Mouse (Mus musculus): ENCODE measurements around the gene Kpna2. TPM values are rescaled to one million over a fixed set of nuclear protein-coding genes. Genes with fewer than 3 reads are reported as not detected.

The Kpna2 gene
- polyA plus RNA-seq, 1 experiment from 2014 or later, result 501 TPM

DNA sequence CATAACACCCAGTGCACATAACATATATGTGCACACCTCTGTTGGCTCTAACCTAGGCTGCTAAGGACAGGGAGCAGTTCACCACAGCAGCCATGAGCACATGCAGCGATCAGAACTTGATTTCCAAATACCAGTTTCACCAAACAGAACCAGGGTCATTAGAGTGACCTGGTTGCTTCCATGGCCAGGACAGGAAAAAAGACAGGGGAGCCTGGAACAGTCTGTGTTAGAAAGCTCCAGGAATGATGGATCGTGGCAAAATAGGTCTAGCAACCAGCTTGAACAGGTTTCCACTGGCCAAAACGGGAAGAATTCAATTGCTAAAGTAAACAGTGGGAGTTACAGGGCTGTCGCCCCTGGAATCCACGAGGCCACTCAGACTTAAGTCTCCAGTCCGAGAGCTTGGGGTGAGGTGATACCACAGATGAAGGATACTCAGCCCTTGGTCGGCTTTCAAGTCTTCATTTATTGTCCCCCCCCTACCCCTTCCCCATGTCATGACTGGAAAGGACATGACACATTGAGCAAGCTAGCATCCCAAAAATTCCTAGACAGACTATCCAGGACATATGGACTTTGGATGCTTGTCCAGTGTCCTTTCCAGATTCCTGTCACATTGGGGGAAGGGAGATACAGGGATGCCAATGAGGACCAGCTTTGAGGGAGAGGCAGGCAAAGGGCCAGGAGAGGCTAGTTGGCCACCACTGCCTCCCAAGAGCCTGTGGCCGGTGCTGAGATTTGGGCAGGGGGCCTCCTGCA lies 23.7 kb downstream of the Kpna2 start:
- ATAC-seq (ENCODE audit: insufficient number of reproducible peaks, insufficient read depth, low FRiP score, low TSS enrichment, low read depth), result no peak
- Histone ChIP-seq H3K4me2 (no peak overlapping the region), H3K9me3 (no peaks in the 10 kb centered on the region), H3K4me3 (replicated peaks) (no peak overlapping the region), H3K36me3 (no peaks in the 10 kb centered on the region), H3K27me3 (no peaks in the 10 kb centered on the region), H3K4me1 (replicated peaks) (no peaks in the 10 kb centered on the region), H3K27ac (no peak overlapping the region), H3K9ac (replicated peaks) (no peak overlapping the region)
- WGBS, result 70% methylated on average over 8 of the region's 8 CpGs

DNA sequence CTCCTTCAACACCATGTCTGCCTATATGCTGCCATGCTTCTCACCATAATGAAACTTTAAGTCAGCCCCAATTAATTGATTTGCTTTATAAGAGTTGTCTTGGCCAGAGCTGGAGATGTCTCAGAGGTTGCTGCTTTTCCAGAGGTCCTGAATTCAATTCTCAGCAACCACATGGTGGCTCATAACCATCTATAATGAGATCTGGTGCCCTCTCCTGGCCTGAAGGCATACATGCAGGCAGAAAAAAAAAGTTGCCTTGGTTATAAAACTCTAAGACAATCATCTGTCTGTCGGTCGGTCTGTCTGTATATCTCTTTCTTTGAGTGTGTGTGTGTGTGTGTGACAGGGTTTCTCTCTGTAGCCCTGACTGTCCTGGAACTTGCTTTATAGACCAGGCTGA lies 24.9 kb downstream of the Kpna2 start:
- Histone ChIP-seq H3K36me3 (no peaks in the 10 kb centered on the region), H3K9ac (replicated peaks) (no peak overlapping the region), H3K27me3 (no peaks in the 10 kb centered on the region), H3K4me1 (replicated peaks) (no peaks in the 10 kb centered on the region), H3K27ac (no peak overlapping the region), H3K4me2 (no peak overlapping the region), H3K9me3 (no peaks in the 10 kb centered on the region), H3K4me3 (replicated peaks) (no peak overlapping the region)
- WGBS, result 85% methylated on average over 2 of the region's 2 CpGs
- no peak for ATAC-seq (ENCODE audit: insufficient number of reproducible peaks, insufficient read depth, low FRiP score, low TSS enrichment, low read depth)

DNA sequence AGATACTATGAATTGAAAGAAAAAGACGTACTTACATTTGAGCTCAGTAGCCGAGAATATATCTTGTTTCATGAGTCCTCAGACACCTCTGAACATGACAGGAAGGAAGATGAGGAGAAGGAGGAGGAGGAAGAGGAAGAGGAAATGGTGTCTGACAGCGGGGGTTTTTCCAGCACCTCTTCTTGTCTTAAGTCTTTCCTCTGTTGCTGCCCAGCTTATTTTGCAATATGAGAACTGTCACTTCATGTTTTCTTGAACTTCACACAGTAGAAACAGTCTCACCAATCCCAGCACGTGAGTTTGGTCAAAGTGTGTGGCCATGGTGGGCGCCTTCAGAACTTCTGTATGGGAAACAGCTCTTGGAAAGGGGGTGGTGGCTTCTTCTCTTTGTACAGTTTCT lies 26.3 kb downstream of the Kpna2 start:
- H3K36me3 ChIP-seq, result no peaks in the 10 kb centered on the region
- H3K9me3 ChIP-seq, result no peaks in the 10 kb centered on the region
- ATAC-seq (ENCODE audit: insufficient number of reproducible peaks, insufficient read depth, low FRiP score, low TSS enrichment, low read depth), result no peak
- WGBS, result 85% methylated on average over 5 of the region's 5 CpGs
- H3K27me3 ChIP-seq, result no peaks in the 10 kb centered on the region
- H3K27ac ChIP-seq, result no peak overlapping the region
- H3K4me1 ChIP-seq (replicated peaks), result no peaks in the 10 kb centered on the region
- no peak overlapping the region for H3K4me2 ChIP-seq
- H3K4me3 ChIP-seq (replicated peaks), result no peak overlapping the region
- no peak overlapping the region for H3K9ac ChIP-seq (replicated peaks)

DNA sequence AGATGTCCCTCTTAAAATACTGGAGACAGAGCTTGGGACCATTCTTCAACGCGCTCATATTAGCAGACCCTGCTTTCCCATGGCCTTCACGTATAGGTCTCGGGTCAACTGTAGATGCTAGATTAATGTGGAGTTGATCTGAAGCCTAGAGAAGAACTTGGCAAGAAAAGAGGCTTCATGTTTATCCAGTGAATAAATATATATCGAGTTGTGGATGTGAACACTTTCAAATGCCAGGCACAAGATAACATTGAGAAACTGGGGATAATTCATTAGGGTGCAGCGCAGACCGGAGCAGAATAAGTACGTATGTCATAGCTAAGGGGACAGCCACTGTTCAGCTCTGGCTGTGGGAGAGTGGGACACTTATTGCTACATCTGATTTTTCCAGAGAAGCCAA lies 29.5 kb downstream of the Kpna2 start:
- no peak overlapping the region for H3K4me2 ChIP-seq
- 92% methylated on average over 8 of the region's 8 CpGs for WGBS
- H3K4me1 ChIP-seq (replicated peaks), result no peaks in the 10 kb centered on the region
- no peaks in the 10 kb centered on the region for H3K36me3 ChIP-seq
- no peak overlapping the region for H3K27ac ChIP-seq
- H3K27me3 ChIP-seq, result no peaks in the 10 kb centered on the region
- no peak overlapping the region for H3K9ac ChIP-seq (replicated peaks)
- H3K9me3 ChIP-seq, result no peaks in the 10 kb centered on the region
- H3K4me3 ChIP-seq (replicated peaks), result no peak overlapping the region
- ATAC-seq (ENCODE audit: insufficient number of reproducible peaks, insufficient read depth, low FRiP score, low TSS enrichment, low read depth), result no peak

DNA sequence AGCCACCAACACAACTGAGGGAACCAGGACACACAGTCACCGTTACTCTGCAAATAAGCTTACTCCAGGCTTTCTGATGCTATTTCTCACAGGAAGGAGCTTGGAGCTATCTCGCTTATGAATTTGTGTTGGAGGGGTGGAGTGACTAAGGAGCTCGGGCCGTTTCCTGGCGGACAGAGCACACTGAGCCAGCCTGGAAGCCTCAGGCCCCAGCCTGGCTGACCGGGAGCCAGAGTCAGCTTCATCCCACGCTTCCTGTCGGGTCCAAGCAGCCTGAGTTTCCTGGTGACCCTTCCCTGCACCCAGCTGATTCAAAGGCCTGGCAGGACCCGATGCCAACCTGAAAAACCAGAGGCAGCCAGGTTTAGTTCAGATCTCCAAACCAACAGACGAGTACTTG lies 31.7 kb downstream of the Kpna2 start:
- no peak overlapping the region for H3K27ac ChIP-seq
- H3K36me3 ChIP-seq, result no peaks in the 10 kb centered on the region

DNA sequence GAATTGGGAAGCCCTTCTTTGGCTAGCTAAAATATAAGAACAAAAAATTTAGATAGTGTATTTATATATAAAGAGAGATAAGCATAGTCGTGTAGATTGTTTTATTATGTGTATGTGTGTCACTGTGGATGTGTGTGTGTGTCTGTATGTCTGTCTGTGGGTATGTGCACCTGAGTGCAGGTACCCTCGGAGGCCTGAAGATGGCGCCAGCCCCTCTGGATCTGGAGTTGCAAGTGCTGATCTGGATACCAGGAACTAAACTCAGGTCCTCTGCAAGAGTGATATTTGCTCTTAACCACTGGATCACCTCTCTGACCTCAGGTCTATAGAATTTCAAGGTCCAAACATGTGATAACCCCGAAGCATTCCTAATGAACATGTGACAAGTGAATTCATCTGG lies 33.5 kb downstream of the Kpna2 start:
- Histone ChIP-seq H3K4me3 (replicated peaks) (no peak overlapping the region), H3K9ac (replicated peaks) (no peak overlapping the region), H3K36me3 (no peaks in the 10 kb centered on the region), H3K9me3 (no peaks in the 10 kb centered on the region), H3K4me1 (replicated peaks) (peaks cover 9% of the 10 kb centered on the region; the same call in 1 of the 2 replicates), H3K4me2 (no peak overlapping the region), H3K27me3 (no peaks in the 10 kb centered on the region), H3K27ac (no peak overlapping the region)
- 88% methylated on average over 4 of the region's 4 CpGs for WGBS
- no peak for ATAC-seq (ENCODE audit: insufficient number of reproducible peaks, insufficient read depth, low FRiP score, low TSS enrichment, low read depth)

More for the DNA sequence above, 31.7 kb downstream of the Kpna2 start:
- ATAC-seq (ENCODE audit: insufficient number of reproducible peaks, insufficient read depth, low FRiP score, low TSS enrichment, low read depth), result no peak
- H3K9ac ChIP-seq (replicated peaks), result no peak overlapping the region
- no peak overlapping the region for H3K4me2 ChIP-seq
- no peak overlapping the region for H3K4me3 ChIP-seq (replicated peaks)
- no peaks in the 10 kb centered on the region for H3K27me3 ChIP-seq
- H3K4me1 ChIP-seq (replicated peaks), result no peaks in the 10 kb centered on the region
- WGBS, result 63% methylated on average over 10 of the region's 10 CpGs
- no peaks in the 10 kb centered on the region for H3K9me3 ChIP-seq

DNA sequence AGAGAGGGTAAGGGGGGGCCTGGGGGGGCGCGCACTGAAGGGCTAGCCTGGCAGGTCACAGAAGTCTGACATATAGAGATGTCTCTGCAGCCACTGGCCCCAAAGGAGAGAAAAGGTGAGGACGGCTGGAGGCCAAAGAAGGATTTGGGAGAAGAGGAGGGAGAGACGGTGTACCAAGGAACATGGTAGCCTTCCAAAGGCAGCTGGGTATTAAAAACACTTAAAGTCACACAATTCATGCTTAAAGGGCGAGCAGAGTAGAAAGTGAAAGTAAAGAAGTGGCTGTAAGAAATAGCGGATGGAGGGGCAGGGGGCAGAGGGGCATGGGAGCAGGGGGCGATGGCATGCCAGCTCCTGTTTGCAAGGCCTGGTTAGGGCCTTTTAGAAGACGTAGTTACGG lies 37.0 kb downstream of the Kpna2 start:
- H3K9me3 ChIP-seq, result no peaks in the 10 kb centered on the region
- WGBS, result 83% methylated on average over 9 of the region's 9 CpGs
- H3K27ac ChIP-seq, result no peak overlapping the region
- H3K4me2 ChIP-seq, result no peak overlapping the region
- H3K4me1 ChIP-seq (replicated peaks), result peaks cover 9% of the 10 kb centered on the region; the same call in 1 of the 2 replicates
- no peaks in the 10 kb centered on the region for H3K27me3 ChIP-seq
- ATAC-seq (ENCODE audit: insufficient number of reproducible peaks, insufficient read depth, low FRiP score, low TSS enrichment, low read depth), result no peak
- no peaks in the 10 kb centered on the region for H3K36me3 ChIP-seq
- H3K9ac ChIP-seq (replicated peaks), result no peak overlapping the region
- H3K4me3 ChIP-seq (replicated peaks), result no peak overlapping the region

DNA sequence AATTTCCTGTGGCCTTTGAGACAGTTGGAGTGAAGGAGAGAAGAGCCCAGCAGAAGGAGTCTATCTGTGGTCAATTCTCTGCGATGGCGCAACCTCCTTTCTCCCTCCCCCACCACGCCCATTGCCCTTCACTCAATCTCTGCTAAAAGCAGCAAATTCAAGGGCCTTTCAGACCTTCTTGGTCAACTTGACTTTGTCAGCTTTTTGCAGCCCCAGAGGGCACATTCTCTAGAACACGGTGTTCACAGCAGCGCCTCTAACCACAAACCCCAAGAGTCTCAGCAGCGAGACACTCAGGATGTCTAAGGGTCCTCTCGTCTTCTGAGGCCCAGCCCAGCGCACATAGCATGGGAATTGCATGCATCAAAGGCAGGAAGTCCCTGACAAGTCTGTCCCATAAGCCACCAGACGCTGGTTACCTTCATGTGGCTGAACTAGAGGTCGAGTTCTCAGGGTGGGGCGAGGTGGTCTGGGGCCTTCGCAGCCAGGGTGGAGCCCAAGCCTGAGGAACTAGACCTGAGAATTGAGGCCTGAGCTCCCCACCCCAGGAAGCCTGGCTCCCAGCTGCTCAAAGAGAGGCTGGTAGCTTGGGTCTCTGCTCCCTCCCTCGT lies 37.8 kb downstream of the Kpna2 start:
- Histone ChIP-seq H3K4me1 (replicated peaks) (peaks cover 9% of the 10 kb centered on the region; the same call in 1 of the 2 replicates), H3K4me3 (replicated peaks) (no peak overlapping the region), H3K9ac (replicated peaks) (no peak overlapping the region), H3K27me3 (no peaks in the 10 kb centered on the region), H3K9me3 (no peaks in the 10 kb centered on the region), H3K27ac (no peak overlapping the region), H3K36me3 (no peaks in the 10 kb centered on the region), H3K4me2 (no peak overlapping the region)
- no peak for ATAC-seq (ENCODE audit: insufficient number of reproducible peaks, insufficient read depth, low FRiP score, low TSS enrichment, low read depth)
- 66% methylated on average over 13 of the region's 13 CpGs for WGBS

DNA sequence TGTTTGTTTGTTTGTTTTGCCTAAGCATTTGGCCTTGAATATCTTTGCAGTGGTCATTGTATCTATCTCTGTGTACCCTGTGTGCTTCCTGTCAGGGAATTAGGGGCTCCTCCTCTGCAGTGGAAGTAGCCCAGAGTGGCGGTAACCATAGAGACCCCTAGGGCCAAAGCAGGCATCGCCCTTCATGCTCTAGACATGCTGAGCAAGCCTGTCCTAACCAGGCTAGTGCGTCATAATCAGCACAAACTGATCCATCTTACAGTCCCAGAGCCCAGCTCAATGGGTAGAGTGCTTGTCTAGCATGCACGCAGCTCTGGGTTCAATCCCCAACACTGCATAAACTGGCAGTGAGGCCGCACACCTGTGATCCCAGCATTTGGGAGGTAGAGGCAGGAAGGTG lies 40.2 kb downstream of the Kpna2 start:
- Histone ChIP-seq H3K4me2 (no peak overlapping the region), H3K36me3 (no peaks in the 10 kb centered on the region), H3K9me3 (no peaks in the 10 kb centered on the region), H3K9ac (replicated peaks) (no peak overlapping the region), H3K27ac (no peak overlapping the region), H3K4me1 (replicated peaks) (peaks cover 9% of the 10 kb centered on the region; the same call in 1 of the 2 replicates), H3K4me3 (replicated peaks) (no peak overlapping the region), H3K27me3 (no peaks in the 10 kb centered on the region)
- 86% methylated on average over 5 of the region's 5 CpGs for WGBS
- no peak for ATAC-seq (ENCODE audit: insufficient number of reproducible peaks, insufficient read depth, low FRiP score, low TSS enrichment, low read depth)

DNA sequence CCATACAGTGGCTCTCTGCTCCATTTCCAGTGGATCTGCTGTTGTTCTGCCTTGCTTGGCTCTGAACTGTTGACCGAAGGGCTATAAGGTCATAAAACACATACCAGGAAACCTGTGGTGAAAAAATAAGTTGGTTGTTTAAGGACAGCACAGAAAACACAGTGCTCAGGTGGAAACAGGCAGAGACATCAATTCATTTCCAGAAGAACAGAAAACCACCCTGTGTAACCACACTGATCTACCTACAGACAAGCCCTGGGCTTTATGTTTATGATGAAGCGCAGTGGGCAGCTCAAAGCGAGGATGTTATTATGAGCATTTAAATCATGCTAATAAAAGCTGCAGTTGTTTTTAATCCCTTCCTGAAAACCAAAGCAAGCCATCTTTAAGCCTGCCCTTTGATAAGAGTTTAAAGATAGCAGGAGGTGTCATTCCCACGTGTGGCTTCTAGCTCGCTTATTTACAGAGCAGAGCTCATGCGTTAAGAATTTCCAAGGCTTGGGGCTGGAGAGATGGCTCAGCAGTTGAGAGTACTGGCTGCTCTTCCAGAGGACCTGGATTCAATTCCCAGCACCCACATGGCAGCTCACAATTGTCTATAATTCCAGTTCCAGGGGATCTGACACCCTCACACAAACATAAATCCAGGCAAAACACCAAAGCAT lies 40.8 kb downstream of the Kpna2 start:
- no peak for ATAC-seq (ENCODE audit: insufficient number of reproducible peaks, insufficient read depth, low FRiP score, low TSS enrichment, low read depth)
- H3K4me2 ChIP-seq, result no peak overlapping the region
- H3K27ac ChIP-seq, result no peak overlapping the region
- 75% methylated on average over 6 of the region's 6 CpGs for WGBS
- peaks cover 9% of the 10 kb centered on the region; the same call in 1 of the 2 replicates for H3K4me1 ChIP-seq (replicated peaks)
- H3K9ac ChIP-seq (replicated peaks), result no peak overlapping the region
- no peak overlapping the region for H3K4me3 ChIP-seq (replicated peaks)
- no peaks in the 10 kb centered on the region for H3K9me3 ChIP-seq
- no peaks in the 10 kb centered on the region for H3K36me3 ChIP-seq
- H3K27me3 ChIP-seq, result no peaks in the 10 kb centered on the region

DNA sequence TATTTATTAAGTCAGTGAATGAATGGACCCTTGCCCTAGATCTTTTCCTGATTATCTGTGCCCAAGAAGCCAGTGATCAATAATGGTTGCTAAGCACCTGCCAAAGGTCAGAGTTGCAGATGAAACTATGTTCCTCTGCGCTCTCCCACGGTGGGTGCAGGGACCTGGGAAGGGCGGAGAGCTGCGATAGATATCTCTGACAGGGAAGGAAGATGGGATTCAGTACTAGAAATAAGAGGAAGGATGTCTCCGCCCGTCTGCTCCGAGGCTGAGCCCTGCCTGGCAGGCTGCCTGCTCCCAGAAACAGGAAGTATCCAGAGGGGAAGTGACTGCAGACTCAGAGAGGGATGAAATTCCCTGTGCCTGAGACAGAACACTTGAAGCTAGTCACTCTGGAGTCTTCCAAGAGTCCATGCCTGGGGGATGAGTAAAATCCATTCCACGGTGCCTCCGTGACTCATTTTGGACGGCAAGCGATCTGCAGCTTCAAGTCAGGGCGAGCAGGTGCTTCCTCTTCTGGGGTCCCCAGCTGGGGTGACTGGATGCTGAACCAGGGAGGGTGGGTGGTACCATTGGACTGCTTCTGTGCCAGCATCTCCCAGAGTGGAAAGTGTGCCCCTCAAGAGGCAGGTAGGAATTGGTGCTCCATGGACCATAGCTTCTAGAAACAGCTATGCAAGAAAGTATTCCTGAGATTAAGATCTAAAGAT lies 41.9 kb downstream of the Kpna2 start:
- no peak for ATAC-seq (ENCODE audit: insufficient number of reproducible peaks, insufficient read depth, low FRiP score, low TSS enrichment, low read depth)
- no peak overlapping the region for H3K27ac ChIP-seq
- no peak overlapping the region for H3K4me2 ChIP-seq
- 81% methylated on average over 12 of the region's 12 CpGs for WGBS
- no peak overlapping the region for H3K9ac ChIP-seq (replicated peaks)
- H3K36me3 ChIP-seq, result no peaks in the 10 kb centered on the region
- H3K4me3 ChIP-seq (replicated peaks), result no peak overlapping the region
- H3K9me3 ChIP-seq, result no peaks in the 10 kb centered on the region
- H3K27me3 ChIP-seq, result no peaks in the 10 kb centered on the region
- peaks cover 9% of the 10 kb centered on the region; the same call in 1 of the 2 replicates for H3K4me1 ChIP-seq (replicated peaks)

Measured in limb, embryonic 12.5 days (tissue).